ENCODE assay signal across 21 mouse cellular contexts in genomic region chr15:86899961-86900360, GRCm38 (mm10).
DNase-seq lines count a peak whose midpoint lies in the region; ATAC-seq and TF ChIP-seq lines count a peak whose summit lies in the region.
"Had no signal": no experiment of that assay in that cellular context is flagged by ENCODE, and none has a peak within 500 bp of the region (broad histone marks: within the 10 kb centered on the region; RNA-seq: fewer than 3 reads in every experiment).

No protein-coding gene starts in this region.

- 21% methylated on average over 1 of the region's 1 CpGs for WGBS in olfactory bulb, adult 2 months

- no peak for TF ChIP-seq CTCF in olfactory bulb, adult 2 months (IDR thresholded peaks at IDR 0.05; ENCODE audit: insufficient read depth, low read depth, low read length)

- peaks cover 24% of the 10 kb centered on the region for H3K4me1 ChIP-seq in olfactory bulb, adult 2 months (ENCODE audit: control insufficient read depth, insufficient read depth, low read length)
- H3K4me1 ChIP-seq: embryonic facial prominence, embryonic 13.5 days; embryonic facial prominence, embryonic 15.5 days; forebrain, embryonic 12.5 days had no signal

- peak; percentile 6 for DNase-seq in cerebellum, adult 11 months
- no peak for DNase-seq in cerebellum, postnatal 14 days
- DNase-seq in cerebellum, adult 9-10 months, result peak; percentile 12
- DNase-seq in cerebellum, adult 11-12 months, result no peak
- DNase-seq in frontal cortex, postnatal 25 days (ENCODE audit: low spot score in 2 of 2), result no peak
- no peak for DNase-seq in embryo, embryonic 11 days
- DNase-seq: adrenal gland, adult 2 months; adrenal gland, postnatal 10 days; adrenal gland, postnatal 25 days; B cell, adult 2 months; cerebellum, postnatal 10 days; gastrocnemius, adult 2 months had no signal

- H3K27ac ChIP-seq in olfactory bulb, adult 2 months (ENCODE audit: insufficient read depth, low read depth, low read length), result peak overlapping the region; percentile 47
- H3K27ac ChIP-seq: embryonic facial prominence, embryonic 13.5 days; embryonic facial prominence, embryonic 15.5 days; forebrain, embryonic 10.5 days; forebrain, embryonic 12.5 days; forebrain, embryonic 15.5 days; gastrocnemius, adult 2 months had no signal

- TF ChIP-seq POLR2A in olfactory bulb, adult 2 months (IDR thresholded peaks at IDR 0.05; ENCODE audit: insufficient read depth, low read depth, low read length), result no peak

- peak; percentile 65 for ATAC-seq in frontal cortex, adult (ENCODE audit: low TSS enrichment)
- ATAC-seq: CD4-positive, CD25-positive, alpha-beta regulatory T cell, adult 4 months; forebrain, embryonic 15.5 days had no signal

- H3K4me3 ChIP-seq in olfactory bulb, adult 2 months (ENCODE audit: insufficient read depth, low read depth, low read length), result no peak overlapping the region
- H3K4me3 ChIP-seq: embryonic facial prominence, embryonic 13.5 days; embryonic facial prominence, embryonic 15.5 days; erythroblast, embryonic 14.5 days; forebrain, embryonic 10.5 days; forebrain, embryonic 12.5 days; forebrain, embryonic 15.5 days; gastrocnemius, adult 2 months had no signal

Comparison
In these comparisons a context has a peak if more than half of its experiments do, and no peak if none do; other contexts are left out.
1. DNase-seq: peak in cerebellum, adult 11 months (single experiment) and cerebellum, adult 9-10 months (single experiment); none in cerebellum, postnatal 14 days (0 of 2), cerebellum, adult 11-12 months (single experiment), frontal cortex, postnatal 25 days (0 of 2) and embryo, embryonic 11 days (single experiment).